Mouse (Mus musculus) heart, adult 9 months (tissue): ENCODE results near the gene Otogl.
"Not testable (repeated sequence)": the region's sequence is repeated elsewhere in the genome, so short reads cannot be mapped to it uniquely, and the experiment has no call there.

ENCODE experiments used
- DNase-seq, 2 experiments: peaks; one replicate each; pipeline ENCODE4 v3.0.0; 2022; ENCODE audit warnings: low spot score in 2 of 2

Gene Otogl

GRCm38 (mm10) chr10:107810649-107811398, 101.1 kb downstream of the Otogl start:
- DNase-seq, result no peak

GRCm38 (mm10) chr10:107805203-107805602, 106.7 kb downstream of the Otogl start:
- no peak for DNase-seq

- not testable (repeated sequence) for DNase-seq
These were observed 107.6 kb downstream of the Otogl start for GRCm38 (mm10) chr10:107804285-107804684.

GRCm38 (mm10) chr10:107799671-107800353, 112.1 kb downstream of the Otogl start:
- peak; percentile 18 to 51 for DNase-seq

GRCm38 (mm10) chr10:107794812-107795756, 116.8 kb downstream of the Otogl start:
- DNase-seq, result no peak

GRCm38 (mm10) chr10:107792491-107792890, 119.4 kb downstream of the Otogl start:
- DNase-seq, result no peak

GRCm38 (mm10) chr10:107779548-107779947, 132.4 kb downstream of the Otogl start:
- no peak for DNase-seq

- DNase-seq, result no peak
These were observed 152.3 kb downstream of the Otogl start for GRCm38 (mm10) chr10:107759624-107760023.

GRCm38 (mm10) chr10:107753471-107753870, 158.5 kb downstream of the Otogl start:
- DNase-seq, result no peak

GRCm38 (mm10) chr10:107752351-107753143, 159.4 kb downstream of the Otogl start:
- no peak for DNase-seq

GRCm38 (mm10) chr10:107751944-107752343, 160.0 kb downstream of the Otogl start:
- DNase-seq, result no peak

GRCm38 (mm10) chr10:107747566-107747965, 164.4 kb downstream of the Otogl start:
- no peak for DNase-seq

- DNase-seq, result no peak
These were observed 165.2 kb downstream of the Otogl start for GRCm38 (mm10) chr10:107746717-107747116.

GRCm38 (mm10) chr10:107739815-107740214, 172.1 kb downstream of the Otogl start:
- DNase-seq, result no peak

GRCm38 (mm10) chr10:107737743-107738142, 174.2 kb downstream of the Otogl start:
- no peak for DNase-seq

GRCm38 (mm10) chr10:107735448-107735847, 176.5 kb downstream of the Otogl start:
- no peak for DNase-seq

GRCm38 (mm10) chr10:107734327-107734726, 177.6 kb downstream of the Otogl start:
- no peak for DNase-seq

- DNase-seq, result no peak
These were observed 186.3 kb downstream of the Otogl start for GRCm38 (mm10) chr10:107725631-107726030.

GRCm38 (mm10) chr10:107719806-107720205, 192.1 kb downstream of the Otogl start, which contains the start of gene Ptprq:
Gene Ptprq (minus strand): TSS chr10:107720051.
- DNase-seq, result no peak
